Mouse (Mus musculus) cortical plate, adult 2 months (tissue): ENCODE results near the gene Grik4. TPM values are rescaled to one million over a fixed set of nuclear protein-coding genes. Genes with fewer than 3 reads are reported as not detected.

ENCODE experiments used
- H3K27ac ChIP-seq: fragments of 200-500 bp; 2 replicates; pipeline ENCODE4 v1.5.1; 2012; ENCODE audit warnings: low read length, control low read depth, inconsistent platforms; ENCODE audit not compliant: insufficient read depth
- H3K4me1 ChIP-seq: fragments of 200-500 bp; 2 replicates; pipeline ENCODE4 v1.6.1; 2011; ENCODE audit warnings: low read length; ENCODE audit not compliant: control insufficient read depth, insufficient read depth
- H3K4me3 ChIP-seq: fragments of 200-500 bp; 2 replicates; pipeline ENCODE4 v1.5.1; 2011; ENCODE audit warnings: mild to moderate bottlenecking, low read length, control low read depth; ENCODE audit not compliant: insufficient read depth
- CTCF ChIP-seq: fragments of 200-500 bp; IDR thresholded peaks from 2 replicates; pipeline ENCODE4 v1.5.1; 2011; ENCODE audit warnings: mild to moderate bottlenecking, control low read depth, low read length; ENCODE audit not compliant: insufficient read depth; ENCODE audit errors: extremely low read depth
- POLR2A ChIP-seq: fragments of 200-500 bp; IDR thresholded peaks from 2 replicates; pipeline ENCODE4 v1.6.1; 2011; ENCODE audit warnings: mild to moderate bottlenecking, low read length, control low read depth; ENCODE audit not compliant: insufficient read depth; ENCODE audit errors: extremely low read depth
- polyA plus RNA-seq: library from polyadenylated mRNA; depleted of rRNA; stranded (reverse); fragments of >200 nt; gene quantifications from 2 replicates; pipeline ENCODE4 v1.2.3, GENCODE M21; 2012

Grik4 gene
- polyA plus RNA-seq, 1 experiment: 10.9 TPM

DNA sequence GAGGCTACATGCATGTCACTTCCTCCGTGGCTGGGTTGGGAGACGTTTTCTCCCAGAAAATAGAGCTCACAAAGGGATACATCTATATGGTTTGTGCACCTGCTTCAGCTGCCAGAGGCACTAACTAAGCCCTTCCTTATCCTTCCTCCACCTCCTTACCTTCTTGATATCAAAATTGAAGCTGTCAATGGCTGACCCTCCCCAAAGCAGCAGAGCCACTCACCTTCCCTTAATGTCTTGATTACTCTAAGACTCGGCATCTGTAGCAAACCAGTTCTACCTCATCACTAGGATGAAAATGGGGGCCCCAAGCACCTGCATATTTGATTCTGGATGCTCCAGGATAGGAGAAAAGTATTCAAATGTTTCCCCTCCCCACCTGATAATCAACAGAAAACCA, 135.1 kb downstream of the Grik4 start:
- no peak overlapping the region for H3K27ac ChIP-seq
- TF ChIP-seq CTCF: no peak
- TF ChIP-seq POLR2A: no peak
- peaks cover 4% of the 10 kb centered on the region for H3K4me1 ChIP-seq
- no peak overlapping the region for H3K4me3 ChIP-seq

GRCm38 (mm10) chr9:42808394-42808793, 135.9 kb downstream of the Grik4 start:
- Histone ChIP-seq H3K4me1 (peaks cover 4% of the 10 kb centered on the region), H3K4me3 (no peak overlapping the region), H3K27ac (no peak overlapping the region)
- TF ChIP-seq CTCF (peak; percentile 37; the same call in 1 of the 2 replicates), POLR2A (no peak)

DNA sequence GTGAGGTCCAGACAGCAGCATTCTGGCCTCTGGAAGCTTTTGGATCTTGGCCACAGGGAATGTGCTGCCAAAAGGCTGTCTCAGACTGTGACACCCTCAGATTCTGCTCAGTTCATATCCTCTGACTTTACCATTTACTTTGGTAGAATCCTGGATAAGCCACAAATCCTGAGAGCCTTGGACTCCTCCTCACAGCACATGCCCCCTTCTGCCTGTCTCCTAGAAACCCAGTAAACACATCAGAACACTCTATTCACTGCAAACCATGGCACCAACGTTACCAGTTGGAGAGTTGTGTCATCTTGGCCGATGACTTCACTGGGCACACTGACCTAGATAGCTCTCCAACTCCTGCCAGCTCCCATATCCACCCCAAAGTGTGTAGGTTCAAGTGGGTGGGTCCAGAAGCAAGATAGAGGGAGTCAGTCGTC, 141.2 kb downstream of the Grik4 start:
- Histone ChIP-seq H3K27ac (no peak overlapping the region), H3K4me1 (peaks cover 11% of the 10 kb centered on the region), H3K4me3 (no peak overlapping the region)
- TF ChIP-seq POLR2A: no peak
- TF ChIP-seq CTCF: no peak

DNA sequence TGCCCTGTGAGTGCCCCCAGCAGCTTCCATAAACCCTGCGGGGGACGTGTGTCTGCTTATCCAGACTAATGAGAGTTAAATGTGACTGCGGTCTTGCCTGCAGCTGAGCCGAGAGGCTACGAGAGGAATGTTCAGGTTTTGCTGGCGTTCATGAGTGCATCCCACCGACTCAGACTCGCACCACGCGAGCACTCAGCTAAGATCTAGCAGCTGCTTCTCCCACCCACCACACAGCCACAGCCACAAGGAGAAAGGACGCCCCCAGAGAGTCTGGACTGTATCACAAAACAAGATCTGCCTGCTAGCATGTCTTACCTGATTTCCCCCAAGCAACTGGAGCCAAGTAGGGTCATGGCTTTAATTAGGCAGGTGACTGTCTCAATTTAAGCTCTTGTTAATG, 142.4 kb downstream of the Grik4 start:
- Histone ChIP-seq H3K4me3 (no peak overlapping the region), H3K4me1 (peaks cover 11% of the 10 kb centered on the region), H3K27ac (no peak overlapping the region)
- TF ChIP-seq POLR2A: no peak
- no peak for TF ChIP-seq CTCF

GRCm38 (mm10) chr9:42800138-42800537, 144.2 kb downstream of the Grik4 start:
- no peak overlapping the region for H3K4me3 ChIP-seq
- peaks cover 9% of the 10 kb centered on the region for H3K4me1 ChIP-seq
- no peak for TF ChIP-seq POLR2A
- H3K27ac ChIP-seq: no peak overlapping the region

- TF ChIP-seq CTCF (no peak), POLR2A (no peak)
Measured at GRCm38 (mm10) chr9:42799694-42800093, 144.6 kb downstream of the Grik4 start.

DNA sequence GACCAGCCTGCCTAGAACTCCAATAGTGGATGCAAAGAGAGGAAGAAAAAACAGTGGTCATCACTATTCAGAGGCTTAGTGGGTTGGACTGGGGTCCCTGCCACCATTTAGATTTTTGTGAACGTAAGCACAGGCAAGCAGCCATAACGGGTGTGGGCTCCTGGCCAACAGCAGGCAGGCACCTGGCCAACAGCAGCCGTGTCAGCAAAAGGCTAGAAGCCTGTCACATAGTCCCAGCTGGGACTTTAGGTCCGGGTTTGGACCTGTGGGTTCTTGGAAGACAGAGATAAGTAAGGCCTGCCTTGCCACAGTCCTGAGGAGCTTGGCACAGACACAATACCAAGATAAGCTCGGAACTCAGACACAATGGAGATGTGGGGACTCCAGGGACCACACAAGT, 145.1 kb downstream of the Grik4 start:
- no peak overlapping the region for H3K4me3 ChIP-seq
- H3K4me1 ChIP-seq: peaks cover 7% of the 10 kb centered on the region
- H3K27ac ChIP-seq: no peak overlapping the region
- TF ChIP-seq POLR2A (no peak), CTCF (no peak)

More at GRCm38 (mm10) chr9:42799694-42800093, 144.6 kb downstream of the Grik4 start:
- H3K4me1 ChIP-seq: peaks cover 7% of the 10 kb centered on the region
- H3K4me3 ChIP-seq: no peak overlapping the region
- H3K27ac ChIP-seq: no peak overlapping the region

GRCm38 (mm10) chr9:42798280-42798679, 146.0 kb downstream of the Grik4 start:
- Histone ChIP-seq H3K4me3 (no peak overlapping the region), H3K4me1 (peaks cover 7% of the 10 kb centered on the region), H3K27ac (no peak overlapping the region)
- TF ChIP-seq POLR2A (no peak), CTCF (no peak)

DNA sequence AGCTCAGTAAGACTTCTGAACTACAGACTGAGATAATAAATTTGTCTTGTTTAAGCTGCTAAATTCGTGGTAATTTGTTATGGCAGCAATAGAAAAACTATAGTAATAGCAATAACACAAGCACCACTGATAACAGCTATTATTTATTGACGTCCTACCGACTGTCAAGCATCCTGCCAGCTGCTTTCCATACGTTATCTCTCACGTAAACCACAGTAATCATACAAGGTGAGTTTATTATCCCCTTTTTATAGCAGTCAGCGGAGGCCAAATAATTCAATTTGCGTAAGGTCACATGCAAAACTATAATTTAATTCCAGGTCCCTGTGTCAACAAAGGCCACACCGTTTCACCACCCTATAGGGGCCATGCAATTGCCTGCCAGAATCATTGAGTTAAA, 147.0 kb downstream of the Grik4 start:
- H3K27ac ChIP-seq: no peak overlapping the region
- H3K4me1 ChIP-seq: 0 out of 2 replicates have a peak, but pooled peaks cover 1% of the 10 kb centered on the region
- TF ChIP-seq CTCF: no peak
- no peak for TF ChIP-seq POLR2A
- H3K4me3 ChIP-seq: no peak overlapping the region

DNA sequence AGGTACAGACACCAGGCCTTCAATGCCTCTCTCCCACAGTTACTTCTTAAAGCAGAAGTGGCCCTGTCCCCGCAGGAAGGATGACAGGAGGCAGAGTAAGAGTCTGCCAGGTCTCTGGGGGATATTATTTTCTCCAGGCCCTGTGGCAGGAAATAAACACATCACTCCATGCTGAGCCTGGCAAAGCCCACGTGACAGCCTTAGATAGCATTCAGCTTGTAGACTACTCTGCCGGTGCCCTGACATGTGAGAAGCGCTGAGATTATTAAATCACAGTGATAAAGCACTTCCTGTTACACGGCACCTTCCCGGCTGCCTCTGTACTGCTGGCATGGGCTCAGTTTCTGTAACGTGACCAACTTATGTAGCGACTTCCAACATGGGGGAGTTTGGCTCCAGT, 148.4 kb downstream of the Grik4 start:
- H3K4me3 ChIP-seq: no peak overlapping the region
- TF ChIP-seq CTCF (no peak), POLR2A (no peak)
- 0 out of 2 replicates have a peak, but pooled peaks cover 1% of the 10 kb centered on the region for H3K4me1 ChIP-seq
- H3K27ac ChIP-seq: no peak overlapping the region
